Mouse (Mus musculus): ENCODE measurements around the gene Mapk1ip1l. TPM values are rescaled to one million over a fixed set of nuclear protein-coding genes. Genes with fewer than 3 reads are reported as not detected.

Mapk1ip1l gene
- polyA plus RNA-seq (2012; rRNA removed; ENCODE audit: low replicate concordance), result 21.2 and 42.0 TPM in 2 replicates

GRCm38 (mm10) chr14:47297785-47298407, at the start of gene Mapk1ip1l:
Gene Mapk1ip1l (plus strand): TSS chr14:47298266.

GRCm38 (mm10) chr14:47276637-47277393, 21.3 kb upstream of the Mapk1ip1l start, which contains the start of the genes Wdhd1 and Socs4:
Gene Wdhd1 (minus strand): TSS chr14:47276857.
Gene Socs4 (plus strand): TSS chr14:47276931.

GRCm38 (mm10) chr14:47367461-47367860, 69.4 kb downstream of the Mapk1ip1l start, which contains the start of gene Lgals3:
Gene Lgals3 (plus strand): TSS chr14:47367751.

Other genes starting within 250 kb of the Mapk1ip1l start
- 4.1 and 4.3 TPM in 2 replicates for gene Gch1, start 108.9 kb upstream of the Mapk1ip1l start, polyA plus RNA-seq (2012; rRNA removed; ENCODE audit: low replicate concordance)
- gene Wdhd1, start 21.4 kb upstream of the Mapk1ip1l start, polyA plus RNA-seq (2012; rRNA removed; ENCODE audit: low replicate concordance), result 0.89 and 2.5 TPM in 2 replicates
- gene Socs4, start 21.3 kb upstream of the Mapk1ip1l start, polyA plus RNA-seq (2012; rRNA removed; ENCODE audit: low replicate concordance), result 2.9 and 4.3 TPM in 2 replicates
- 167 and 321 TPM in 2 replicates for gene Lgals3, start 69.5 kb downstream of the Mapk1ip1l start, polyA plus RNA-seq (2012; rRNA removed; ENCODE audit: low replicate concordance)
- 0.37 and 2.1 TPM in 2 replicates for gene Dlgap5, start 120.1 kb downstream of the Mapk1ip1l start, polyA plus RNA-seq (2012; rRNA removed; ENCODE audit: low replicate concordance)
- 14.6 and 14.8 TPM in 2 replicates for gene Fbxo34, start 152.2 kb downstream of the Mapk1ip1l start, polyA plus RNA-seq (2012; rRNA removed; ENCODE audit: low replicate concordance)